Mouse (Mus musculus): ENCODE data around the gene Sash1. TPM values are rescaled to one million over a fixed set of nuclear protein-coding genes. Genes with fewer than 3 reads are reported as not detected.

Sash1 gene
- total and polyA plus RNA-seq, 3 experiments = 0.09 to 0.59 (median 0.24) TPM

GRCm38 (mm10) chr10:8870368-8870767 lies 15.5 kb downstream of the Sash1 start:
- H3K27ac ChIP-seq (ENCODE audit: insufficient read depth, low read depth) = no peak overlapping the region
- H3K27me3 ChIP-seq (replicated peaks) = no peaks in the 10 kb centered on the region
- in situ Hi-C loops (cut with MboI; ENCODE audit: low pct_ligation_motif_present, low pct_unique_long_range_greater_than_20kb, low sequenced_read_pairs) = no loop called here
- H3K79me2 ChIP-seq (replicated peaks; ENCODE audit: control insufficient read depth, extremely low read depth, insufficient read depth, poor library complexity, severe bottlenecking) = no peaks in the 10 kb centered on the region
- H3K9me3 ChIP-seq (replicated peaks; ENCODE audit: low read length) = no peaks in the 10 kb centered on the region
- no peaks in the 10 kb centered on the region for H3K36me3 ChIP-seq (replicated peaks in 1 of 2; ENCODE audit: control insufficient read depth in 1 of 2, insufficient read depth in 1 of 2, low read length in 1 of 2)
- H3K4me3 ChIP-seq (replicated peaks in 1 of 3; ENCODE audit: low read depth in 2 of 3, low read length in 2 of 3, poor library complexity in 1 of 3) = no peak overlapping the region
- no peaks in the 10 kb centered on the region for H3K4me1 ChIP-seq (ENCODE audit: control insufficient read depth in 1 of 2, insufficient read depth in 2 of 2)
- TF ChIP-seq ZC3H11A (IDR thresholded peaks at IDR 0.05; ENCODE audit: low read depth, low read length) (no peak), MXI1 (IDR thresholded peaks at IDR 0.05; ENCODE audit: low read depth, low read length) (no peak), SMC3 (IDR thresholded peaks at IDR 0.05; ENCODE audit: low read depth, low read length) (no peak), MEF2A (IDR thresholded peaks at IDR 0.05; ENCODE audit: borderline replicate concordance, low read depth, low read length) (no peak), TCF12 (IDR thresholded peaks at IDR 0.05; ENCODE audit: low read depth, low read length) (no peak), ZKSCAN1 (IDR thresholded peaks at IDR 0.05; ENCODE audit: borderline replicate concordance, low read depth, low read length) (no peak), PAX5 (IDR thresholded peaks at IDR 0.05; ENCODE audit: low read length) (no peak), NELFE (IDR thresholded peaks at IDR 0.05; ENCODE audit: low read depth, low read length) (no peak), UBTF (IDR thresholded peaks at IDR 0.05; ENCODE audit: low read depth, low read length) (no peak), IRF4 (IDR thresholded peaks at IDR 0.05; ENCODE audit: low read depth, low read length) (no peak), RAD21 (IDR thresholded peaks at IDR 0.05; ENCODE audit: low read depth, low read length) (no peak), KAT2A (IDR thresholded peaks at IDR 0.05; ENCODE audit: insufficient replicate concordance, low read length) (no peak), MYC (IDR thresholded peaks at IDR 0.05; ENCODE audit: low read depth, low read length) (no peak), RCOR1 (conservative IDR thresholded peaks at IDR 0.05; ENCODE audit: low read depth, low read length) (no peak), MAFK (IDR thresholded peaks at IDR 0.05; ENCODE audit: insufficient replicate concordance, low read length) (no peak), ETS1 (conservative IDR thresholded peaks at IDR 0.05; ENCODE audit: low read depth, low read length) (no peak), CHD1 (IDR thresholded peaks at IDR 0.05; ENCODE audit: low read depth, low read length) (no peak), GABPA (IDR thresholded peaks at IDR 0.05; ENCODE audit: insufficient replicate concordance, low read depth, low read length) (no peak), USF2 (conservative IDR thresholded peaks at IDR 0.05; ENCODE audit: low read depth, low read length) (no peak)
- H3K4me2 ChIP-seq (ENCODE audit: insufficient read depth, low read depth, poor library complexity, severe bottlenecking) = no peak overlapping the region
- H3K9ac ChIP-seq (ENCODE audit: insufficient read depth, low read depth) = no peak overlapping the region
- dilution Hi-C loops (cut with MboI; ENCODE audit: extremely low pct_ligation_motif_present, extremely low pct_unique_long_range_greater_than_20kb, low sequenced_read_pairs) = no loop called here
- DNase-seq (ENCODE audit: extremely low read depth) = no peak

GRCm38 (mm10) chr10:8866062-8866642 lies 19.7 kb downstream of the Sash1 start:
- Histone ChIP-seq H3K27ac (ENCODE audit: insufficient read depth, low read depth) (no peak overlapping the region), H3K4me1 (ENCODE audit: control insufficient read depth in 1 of 2, insufficient read depth in 2 of 2) (peaks cover 3 to 9% of the 10 kb centered on the region in 2 experiments; a peak in 3 of 4 replicates)
- dilution Hi-C loops (cut with MboI; ENCODE audit: extremely low pct_ligation_motif_present, extremely low pct_unique_long_range_greater_than_20kb, low sequenced_read_pairs) = no loop called here

More at GRCm38 (mm10) chr10:8866062-8866642, 19.7 kb downstream of the Sash1 start:
- no peak overlapping the region for H3K4me2 ChIP-seq (ENCODE audit: insufficient read depth, low read depth, poor library complexity, severe bottlenecking)
- DNase-seq (ENCODE audit: extremely low read depth) = no peak
- no peak for TF ChIP-seq ELF1 (IDR thresholded peaks at IDR 0.05; ENCODE audit: low read depth, low read length)
- TF ChIP-seq MEF2A (IDR thresholded peaks at IDR 0.05; ENCODE audit: borderline replicate concordance, low read depth, low read length) = no peak
- no peak for TF ChIP-seq NELFE (IDR thresholded peaks at IDR 0.05; ENCODE audit: low read depth, low read length)
- TF ChIP-seq TCF12 (IDR thresholded peaks at IDR 0.05; ENCODE audit: low read depth, low read length) = no peak
- no peak for TF ChIP-seq IRF4 (IDR thresholded peaks at IDR 0.05; ENCODE audit: low read depth, low read length)
- TF ChIP-seq POLR2AphosphoS2 (IDR thresholded peaks at IDR 0.05; ENCODE audit: low read depth, low read length) = no peak
- no peak for TF ChIP-seq USF2 (conservative IDR thresholded peaks at IDR 0.05; ENCODE audit: low read depth, low read length)
- no peaks in the 10 kb centered on the region for H3K36me3 ChIP-seq (replicated peaks in 1 of 2; ENCODE audit: control insufficient read depth in 1 of 2, insufficient read depth in 1 of 2, low read length in 1 of 2)
- in situ Hi-C loops (cut with MboI; ENCODE audit: low pct_ligation_motif_present, low pct_unique_long_range_greater_than_20kb, low sequenced_read_pairs) = no loop called here
- H3K4me3 ChIP-seq (replicated peaks in 1 of 3; ENCODE audit: low read depth in 2 of 3, low read length in 2 of 3, poor library complexity in 1 of 3) = no peak overlapping the region
- no peaks in the 10 kb centered on the region for H3K9me3 ChIP-seq (replicated peaks; ENCODE audit: low read length)
- H3K79me2 ChIP-seq (replicated peaks; ENCODE audit: control insufficient read depth, extremely low read depth, insufficient read depth, poor library complexity, severe bottlenecking) = no peaks in the 10 kb centered on the region
- H3K9ac ChIP-seq (ENCODE audit: insufficient read depth, low read depth) = no peak overlapping the region
- H3K27me3 ChIP-seq (replicated peaks) = no peaks in the 10 kb centered on the region

Data from CH12.LX (cell line).